8 mouse cellular contexts compared by ENCODE assay signal in genomic region chr5:140042002-140042611, GRCm38 (mm10).
DNase-seq lines count a peak whose midpoint lies in the region; ATAC-seq and TF ChIP-seq lines count a peak whose summit lies in the region.

No protein-coding gene starts in this region.

- no peak overlapping the region for H3K9ac ChIP-seq in kidney, postnatal 0 days (ENCODE audit: low read depth, low read length)
- H3K9ac ChIP-seq in kidney, embryonic 14.5 days (ENCODE audit: low read depth, low read length): no peak overlapping the region
- H3K9ac ChIP-seq in CH12.LX (ENCODE audit: insufficient read depth, low read depth): no peak overlapping the region
- H3K9ac ChIP-seq in limb, embryonic 15.5 days: no peak overlapping the region
- H3K9ac ChIP-seq in hindbrain, embryonic 14.5 days: no peak overlapping the region

- DNase-seq in kidney, postnatal 0 days (ENCODE audit: low spot score): no peak
- DNase-seq in CH12.LX (ENCODE audit: extremely low read depth) (no peak), NIH3T3 (ENCODE audit: low read depth) (peak; percentile 32)
- no peak for DNase-seq in testis, postnatal 10 days (ENCODE audit: low spot score)
- DNase-seq in cerebellum, adult 11 months: no peak
- no peak for DNase-seq in hindbrain, embryonic 14.5 days (ENCODE audit: low spot score)

- TF ChIP-seq RAD21 in CH12.LX (IDR thresholded peaks at IDR 0.05; ENCODE audit: low read depth, low read length): peak; percentile 30

- ATAC-seq in kidney, postnatal 0 days (replicated peaks; ENCODE audit: low FRiP score, low read depth): 0 out of 2 replicates have a peak, but pooled peaks have one; percentile 5
- no peak for ATAC-seq in kidney, embryonic 14.5 days (ENCODE audit: low FRiP score, low TSS enrichment)
- peak; percentile 11; the same call in 1 of the 2 replicates for ATAC-seq in limb, embryonic 15.5 days (ENCODE audit: insufficient number of reproducible peaks, low FRiP score, low TSS enrichment, low read depth)
- no peak for ATAC-seq in hindbrain, embryonic 14.5 days (ENCODE audit: low FRiP score)

- no peak overlapping the region for H3K27ac ChIP-seq in kidney, postnatal 0 days
- H3K27ac ChIP-seq in kidney, embryonic 14.5 days (ENCODE audit: low read depth, low read length): no peak overlapping the region
- H3K27ac ChIP-seq in CH12.LX (ENCODE audit: insufficient read depth, low read depth): no peak overlapping the region
- H3K27ac ChIP-seq in limb, embryonic 15.5 days: no peak overlapping the region
- no peak overlapping the region for H3K27ac ChIP-seq in hindbrain, embryonic 14.5 days

- no peak for TF ChIP-seq POLR2A in CH12.LX (IDR thresholded peaks at IDR 0.05; ENCODE audit: low read depth, low read length)

- WGBS in kidney, postnatal 0 days: 53% methylated on average over 3 of the region's 3 CpGs
- WGBS in kidney, embryonic 14.5 days: 50% methylated on average over 3 of the region's 3 CpGs
- WGBS in limb, embryonic 15.5 days: 80% methylated on average over 3 of the region's 3 CpGs
- WGBS in hindbrain, embryonic 14.5 days: 74% methylated on average over 3 of the region's 3 CpGs

- dilution Hi-C loops in CH12.LX (cut with MboI; ENCODE audit: extremely low pct_ligation_motif_present, extremely low pct_unique_long_range_greater_than_20kb, low sequenced_read_pairs): no loop called here

- in situ Hi-C loops in CH12.LX (cut with MboI; ENCODE audit: low pct_ligation_motif_present, low pct_unique_long_range_greater_than_20kb, low sequenced_read_pairs): no loop called here

- no peak for TF ChIP-seq EP300 in CH12.LX (IDR thresholded peaks at IDR 0.05; ENCODE audit: low read length)

- H3K9me3 ChIP-seq in kidney, postnatal 0 days (replicated peaks; ENCODE audit: low read length): no peaks in the 10 kb centered on the region
- H3K9me3 ChIP-seq in kidney, embryonic 14.5 days (ENCODE audit: control insufficient read depth, low read length): no peaks in the 10 kb centered on the region
- H3K9me3 ChIP-seq in CH12.LX (replicated peaks; ENCODE audit: low read length): no peaks in the 10 kb centered on the region
- no peaks in the 10 kb centered on the region for H3K9me3 ChIP-seq in limb, embryonic 15.5 days
- no peaks in the 10 kb centered on the region for H3K9me3 ChIP-seq in hindbrain, embryonic 14.5 days (ENCODE audit: control insufficient read depth, low read length)

- H3K4me2 ChIP-seq in kidney, postnatal 0 days (ENCODE audit: low read length): no peak overlapping the region
- no peak overlapping the region for H3K4me2 ChIP-seq in kidney, embryonic 14.5 days (replicated peaks; ENCODE audit: low read depth, low read length)
- H3K4me2 ChIP-seq in CH12.LX (ENCODE audit: insufficient read depth, low read depth, poor library complexity, severe bottlenecking): no peak overlapping the region
- no peak overlapping the region for H3K4me2 ChIP-seq in limb, embryonic 15.5 days
- no peak overlapping the region for H3K4me2 ChIP-seq in hindbrain, embryonic 14.5 days (replicated peaks)

- no peak overlapping the region for H3K4me3 ChIP-seq in kidney, postnatal 0 days (replicated peaks; ENCODE audit: low read depth, low read length)
- H3K4me3 ChIP-seq in kidney, embryonic 14.5 days (ENCODE audit: low read length): no peak overlapping the region
- H3K4me3 ChIP-seq in CH12.LX (replicated peaks in 1 of 3; ENCODE audit: low read depth in 2 of 3, low read length in 2 of 3, poor library complexity in 1 of 3): no peak overlapping the region
- no peak overlapping the region for H3K4me3 ChIP-seq in limb, embryonic 15.5 days
- H3K4me3 ChIP-seq in hindbrain, embryonic 14.5 days (replicated peaks; ENCODE audit: low read length): no peak overlapping the region

- peak; percentile 52 for TF ChIP-seq CTCF in kidney, postnatal 0 days (IDR thresholded peaks at IDR 0.05; ENCODE audit: low read depth)
- peak in 1 of 2 experiments; percentile 50; a peak in 2 of 4 replicates for TF ChIP-seq CTCF in CH12.LX (conservative IDR thresholded peaks at IDR 0.05 in 1 of 2, IDR thresholded peaks at IDR 0.05 in 1 of 2; ENCODE audit: low read depth in 2 of 2, low read length in 2 of 2)

- H3K79me2 ChIP-seq in CH12.LX (replicated peaks; ENCODE audit: control insufficient read depth, extremely low read depth, insufficient read depth, poor library complexity, severe bottlenecking): no peaks in the 10 kb centered on the region

- no peaks in the 10 kb centered on the region for H3K27me3 ChIP-seq in kidney, postnatal 0 days (ENCODE audit: insufficient read depth, low read length)
- H3K27me3 ChIP-seq in kidney, embryonic 14.5 days (ENCODE audit: control insufficient read depth, insufficient read depth, low read length): no peaks in the 10 kb centered on the region
- H3K27me3 ChIP-seq in CH12.LX (replicated peaks): no peaks in the 10 kb centered on the region
- no peaks in the 10 kb centered on the region for H3K27me3 ChIP-seq in limb, embryonic 15.5 days
- H3K27me3 ChIP-seq in hindbrain, embryonic 14.5 days (ENCODE audit: control insufficient read depth, insufficient read depth, low read length): no peaks in the 10 kb centered on the region

- H3K36me3 ChIP-seq in kidney, postnatal 0 days (ENCODE audit: insufficient read depth, low read length): no peaks in the 10 kb centered on the region
- H3K36me3 ChIP-seq in kidney, embryonic 14.5 days (ENCODE audit: control insufficient read depth, insufficient read depth, low read length): no peaks in the 10 kb centered on the region
- H3K36me3 ChIP-seq in CH12.LX (replicated peaks in 1 of 2; ENCODE audit: control insufficient read depth in 1 of 2, insufficient read depth in 1 of 2, low read length in 1 of 2): peaks cover 4 to 58% of the 10 kb centered on the region in 2 experiments
- no peaks in the 10 kb centered on the region for H3K36me3 ChIP-seq in limb, embryonic 15.5 days
- no peaks in the 10 kb centered on the region for H3K36me3 ChIP-seq in hindbrain, embryonic 14.5 days (replicated peaks; ENCODE audit: control insufficient read depth, insufficient read depth)

- H3K4me1 ChIP-seq in kidney, postnatal 0 days (replicated peaks; ENCODE audit: insufficient read depth, low read length): no peaks in the 10 kb centered on the region
- no peaks in the 10 kb centered on the region for H3K4me1 ChIP-seq in kidney, embryonic 14.5 days (ENCODE audit: control insufficient read depth, insufficient read depth, low read length)
- H3K4me1 ChIP-seq in CH12.LX (ENCODE audit: control insufficient read depth in 1 of 2, insufficient read depth in 2 of 2): peaks cover 0 to 4% of the 10 kb centered on the region in 2 experiments; a peak in 1 of 4 replicates
- H3K4me1 ChIP-seq in limb, embryonic 15.5 days: peaks cover 16% of the 10 kb centered on the region
- H3K4me1 ChIP-seq in hindbrain, embryonic 14.5 days (replicated peaks; ENCODE audit: control insufficient read depth, insufficient read depth, low read length): 0 out of 2 replicates have a peak, but pooled peaks cover 7% of the 10 kb centered on the region

TF ChIP-seq in CH12.LX, 34 proteins besides CTCF, POLR2A, EP300 and RAD21:
- TF ChIP-seq GABPA (IDR thresholded peaks at IDR 0.05; ENCODE audit: insufficient replicate concordance, low read depth, low read length) (no peak), SMC3 (IDR thresholded peaks at IDR 0.05; ENCODE audit: low read depth, low read length) (peak; percentile 34), ZMIZ1 (IDR thresholded peaks at IDR 0.05; ENCODE audit: low read depth, low read length) (no peak), NRF1 (IDR thresholded peaks at IDR 0.05; ENCODE audit: low read depth, low read length) (no peak), JUND (conservative IDR thresholded peaks at IDR 0.05; ENCODE audit: low read depth, low read length) (no peak), TCF12 (IDR thresholded peaks at IDR 0.05; ENCODE audit: low read depth, low read length) (no peak), TBP (conservative IDR thresholded peaks at IDR 0.05; ENCODE audit: low read depth, low read length) (no peak), CHD2 (IDR thresholded peaks at IDR 0.05; ENCODE audit: low read length) (no peak)

Comparison
In these comparisons a context has a peak if more than half of its experiments do, and no peak if none do; other contexts are left out.
1. ATAC-seq: peak in kidney, postnatal 0 days (single experiment) and limb, embryonic 15.5 days (single experiment); none in kidney, embryonic 14.5 days (single experiment) and hindbrain, embryonic 14.5 days (single experiment).